Mouse (Mus musculus) ES-Bruce4 (cell line): ENCODE data around the gene Slc13a3. TPM values are rescaled to one million over a fixed set of nuclear protein-coding genes. Genes with fewer than 3 reads are reported as not detected.

Source experiments
- H3K27ac ChIP-seq: 2 replicates; pipeline ENCODE4 v1.5.1; 2012; ENCODE audit warnings: low read length, inconsistent platforms; ENCODE audit not compliant: insufficient read depth
- H3K27me3 ChIP-seq: 2 replicates; pipeline ENCODE4 v1.6.1; 2012; ENCODE audit warnings: mild to moderate bottlenecking, low read length, inconsistent platforms; ENCODE audit not compliant: control insufficient read depth, poor library complexity, insufficient read depth, severe bottlenecking
- H3K36me3 ChIP-seq: 2 replicates; pipeline ENCODE4 v1.6.1; 2012; ENCODE audit warnings: inconsistent platforms, mild to moderate bottlenecking, low read length, moderate library complexity; ENCODE audit not compliant: control insufficient read depth, poor library complexity, insufficient read depth, severe bottlenecking
- H3K4me1 ChIP-seq: one replicate; pipeline ENCODE4 v1.8.1; 2011; ENCODE audit warnings: low read length; ENCODE audit not compliant: control insufficient read depth, insufficient read depth
- H3K4me3 ChIP-seq: 2 replicates; pipeline ENCODE4 v1.5.1; 2011; ENCODE audit warnings: low read depth, mild to moderate bottlenecking, low read length
- H3K9ac ChIP-seq: 2 replicates; pipeline ENCODE4 v1.6.1; 2012; ENCODE audit warnings: low read depth, mild to moderate bottlenecking, inconsistent platforms; ENCODE audit not compliant: poor library complexity, severe bottlenecking
- H3K9me3 ChIP-seq: replicated peaks from 2 replicates; pipeline ENCODE4 v1.6.1; 2012; ENCODE audit warnings: mild to moderate bottlenecking, low read length, inconsistent platforms; ENCODE audit not compliant: control insufficient read depth, poor library complexity, insufficient read depth, severe bottlenecking
- CTCF ChIP-seq: IDR thresholded peaks from one replicate; pipeline ENCODE4 v1.8.1; 2011; ENCODE audit warnings: low read depth, low read length
- EP300 ChIP-seq: IDR thresholded peaks from 2 replicates; pipeline ENCODE4 v1.6.1; 2011; ENCODE audit warnings: low read depth, low read length; ENCODE audit not compliant: insufficient read depth
- POLR2A ChIP-seq: IDR thresholded peaks from one replicate; pipeline ENCODE4 v1.8.1; 2011; ENCODE audit warnings: low read length; ENCODE audit not compliant: insufficient read depth
- polyA plus RNA-seq: library from polyadenylated mRNA; stranded (reverse); fragments of >200 nt; gene quantifications from 2 replicates; pipeline ENCODE4 v1.2.4, GENCODE M21; 2011; ENCODE audit warnings: low read depth; ENCODE audit not compliant: missing spikeins, insufficient read depth, insufficient read length

Gene Slc13a3
- polyA plus RNA-seq, 1 experiment, result not detected

- no peak overlapping the region for H3K4me3 ChIP-seq
- TF ChIP-seq CTCF (no peak), POLR2A (no peak), EP300 (no peak)
- H3K9ac ChIP-seq, result no peak overlapping the region
- H3K27me3 ChIP-seq, result no peaks in the 10 kb centered on the region
- no peaks in the 10 kb centered on the region for H3K9me3 ChIP-seq
- no peaks in the 10 kb centered on the region for H3K36me3 ChIP-seq
- H3K27ac ChIP-seq, result no peak overlapping the region
- no peaks in the 10 kb centered on the region for H3K4me1 ChIP-seq
Observed at GRCm38 (mm10) chr2:165484152-165484551, 11.1 kb upstream of the Slc13a3 start.

- no peak overlapping the region for H3K4me3 ChIP-seq
- no peak for TF ChIP-seq EP300
- H3K9me3 ChIP-seq, result no peaks in the 10 kb centered on the region
- no peak overlapping the region for H3K27ac ChIP-seq
- H3K4me1 ChIP-seq, result no peaks in the 10 kb centered on the region
- no peaks in the 10 kb centered on the region for H3K27me3 ChIP-seq
- H3K36me3 ChIP-seq, result no peaks in the 10 kb centered on the region
- no peak overlapping the region for H3K9ac ChIP-seq
Observed at GRCm38 (mm10) chr2:165482003-165482402, 9.0 kb upstream of the Slc13a3 start.

- H3K4me1 ChIP-seq, result no peaks in the 10 kb centered on the region
Observed at GRCm38 (mm10) chr2:165475850-165476249, 2.8 kb upstream of the Slc13a3 start.

DNA sequence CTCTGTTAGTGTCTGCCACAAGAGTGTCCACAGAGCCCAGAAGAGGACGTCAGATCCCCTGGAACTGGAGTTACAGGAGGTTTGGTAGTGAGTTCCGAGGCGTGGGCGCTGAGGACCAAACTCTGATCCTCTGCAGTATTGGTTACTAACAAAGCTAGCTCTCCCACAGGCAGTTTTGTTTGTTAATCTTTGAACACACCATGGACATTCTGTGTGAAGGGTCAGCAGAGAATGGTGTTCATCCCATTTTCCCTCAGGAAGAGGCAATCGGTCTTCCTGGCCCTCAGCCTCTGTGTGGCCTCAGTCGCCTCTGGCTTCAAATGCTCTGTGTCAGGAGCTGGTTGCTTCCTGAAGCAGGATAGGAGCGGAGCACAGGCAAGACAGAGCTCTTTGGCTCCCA lies 2.4 kb upstream of the Slc13a3 start:
- Histone ChIP-seq H3K27me3 (no peaks in the 10 kb centered on the region), H3K27ac (no peak overlapping the region), H3K9ac (no peak overlapping the region), H3K4me3 (no peak overlapping the region), H3K9me3 (no peaks in the 10 kb centered on the region), H3K4me1 (no peaks in the 10 kb centered on the region), H3K36me3 (no peaks in the 10 kb centered on the region)
- TF ChIP-seq CTCF (no peak), POLR2A (no peak), EP300 (no peak)

More at GRCm38 (mm10) chr2:165475850-165476249, 2.8 kb upstream of the Slc13a3 start:
- H3K4me3 ChIP-seq, result no peak overlapping the region
- H3K9me3 ChIP-seq, result no peaks in the 10 kb centered on the region
- H3K27ac ChIP-seq, result no peak overlapping the region
- H3K9ac ChIP-seq, result no peak overlapping the region
- H3K36me3 ChIP-seq, result no peaks in the 10 kb centered on the region
- H3K27me3 ChIP-seq, result no peaks in the 10 kb centered on the region
- TF ChIP-seq EP300 (no peak), CTCF (no peak), POLR2A (no peak)

DNA sequence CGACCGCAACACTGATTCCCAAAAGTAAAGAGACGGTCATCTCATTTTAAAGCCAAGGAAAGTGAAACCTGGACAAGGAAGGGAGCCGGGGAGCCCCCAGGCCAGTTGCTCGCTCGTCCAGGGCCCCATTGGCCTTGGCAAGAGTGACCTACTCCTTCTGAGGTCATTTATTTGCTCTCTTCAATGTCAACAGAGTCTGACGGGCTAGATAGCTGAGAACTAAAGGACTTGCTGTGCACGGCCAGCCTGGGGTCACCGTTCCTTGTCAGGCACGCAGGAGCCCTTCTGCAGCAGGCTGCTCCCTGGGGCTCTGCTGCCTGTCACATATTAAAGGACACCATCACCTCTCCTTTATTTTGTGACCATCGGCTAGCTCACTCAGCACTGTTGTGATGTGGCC lies 1.1 kb downstream of the Slc13a3 start:
- no peaks in the 10 kb centered on the region for H3K36me3 ChIP-seq
- no peak overlapping the region for H3K9ac ChIP-seq
- H3K4me3 ChIP-seq, result no peak overlapping the region
- H3K27me3 ChIP-seq, result no peaks in the 10 kb centered on the region
- no peaks in the 10 kb centered on the region for H3K9me3 ChIP-seq
- TF ChIP-seq POLR2A (no peak), CTCF (no peak), EP300 (no peak)
- H3K27ac ChIP-seq, result no peak overlapping the region
- no peaks in the 10 kb centered on the region for H3K4me1 ChIP-seq

DNA sequence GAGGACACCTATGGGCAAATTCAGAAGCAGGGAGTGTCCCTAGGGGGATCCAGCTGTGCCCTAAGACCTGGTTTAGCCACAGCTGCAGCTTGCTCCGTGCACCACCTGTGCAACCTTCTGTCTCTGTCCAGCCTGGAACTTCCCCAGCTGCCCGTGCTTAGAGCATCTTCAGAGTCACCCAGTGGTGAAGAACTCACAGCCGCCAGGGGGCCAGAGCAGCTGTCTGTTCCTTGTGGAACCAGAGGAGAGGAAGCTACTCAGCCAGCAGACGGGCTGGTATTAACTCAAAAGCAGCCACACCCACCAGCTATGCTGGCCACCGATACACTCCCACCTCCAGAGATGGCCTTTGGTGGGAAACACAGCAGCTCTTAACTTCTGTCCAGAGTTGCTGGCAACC lies 2.9 kb downstream of the Slc13a3 start:
- Histone ChIP-seq H3K9ac (no peak overlapping the region), H3K27ac (no peak overlapping the region), H3K9me3 (no peaks in the 10 kb centered on the region), H3K27me3 (no peaks in the 10 kb centered on the region), H3K4me3 (no peak overlapping the region), H3K36me3 (no peaks in the 10 kb centered on the region), H3K4me1 (no peaks in the 10 kb centered on the region)
- TF ChIP-seq EP300 (no peak), CTCF (no peak), POLR2A (no peak)
